Mouse (Mus musculus): ENCODE data around the gene Slc3a1.

- TF ChIP-seq POLR2A (IDR thresholded peaks at IDR 0.05; ENCODE audit: low read depth, low read length): peak; percentile 20; the same call in 1 of the 2 replicates
- TF ChIP-seq CTCF (IDR thresholded peaks at IDR 0.05; ENCODE audit: extremely low read depth, insufficient read depth, insufficient read length, insufficient replicate concordance): no peak
Observed at GRCm38 (mm10) chr17:85090120-85091099, 62.2 kb downstream of the Slc3a1 start, which contains the start of the genes Prepl and Camkmt.

Data from spleen, adult 2 months (tissue).